Mouse (Mus musculus) layer of hippocampus, postnatal 10 days (tissue): ENCODE results near the gene Rtf2. TPM values are rescaled to one million over a fixed set of nuclear protein-coding genes. Genes with fewer than 3 reads are reported as not detected.

Experiments used
- DNase-seq, 2 experiments: peaks; one replicate each; pipeline ENCODE4 v3.0.0; 2021; ENCODE audit warnings: low spot score in 2 of 2
- long read RNA-seq: library from polyadenylated mRNA; stranded (forward); transcript quantifications from one replicate; pipeline ENCODE4 v2.0.0, GENCODE M21; 2023
- total RNA-seq, 2 experiments: library from RNA; stranded (reverse); gene quantifications; 2 replicates each; pipeline ENCODE4 v1.2.3; 2021

The Rtf2 gene
- 10 to 100 TPM; 58.4 to 59.6 TPM for total RNA-seq
- long read RNA-seq, transcript Rtf2-201 (9 exons, 2,173 nt): major isoform, 105 of 114 reads
- long read RNA-seq, partial matches to known transcripts: 5 of 114 reads
- long read RNA-seq, other reads (novel, unspliced or antisense): 4 of 114 reads

GRCm38 (mm10) chr2:172439843-172440639, at the start of gene Rtf2:
Gene Rtf2, plus strand, starts transcription at chr2:172440556.
- peak; percentile 100 for DNase-seq

GRCm38 (mm10) chr2:172392041-172392521, 48.3 kb upstream of the Rtf2 start:
- peak in 1 of 2 experiments; percentile 27 for DNase-seq

GRCm38 (mm10) chr2:172393391-172394051, 46.8 kb upstream of the Rtf2 start, which contains the start of gene Cass4:
Gene Cass4, plus strand, starts transcription at chr2:172393794.
- DNase-seq: no peak

GRCm38 (mm10) chr2:172394052-172394392, 46.3 kb upstream of the Rtf2 start:
- no peak for DNase-seq

- DNase-seq: no peak
Measured at GRCm38 (mm10) chr2:172394671-172395070, 45.7 kb upstream of the Rtf2 start.

- no peak for DNase-seq
Measured at GRCm38 (mm10) chr2:172395961-172396360, 44.4 kb upstream of the Rtf2 start.

GRCm38 (mm10) chr2:172399901-172400300, 40.5 kb upstream of the Rtf2 start:
- no peak for DNase-seq

GRCm38 (mm10) chr2:172401116-172401825, 39.1 kb upstream of the Rtf2 start:
- DNase-seq: no peak

- DNase-seq: no peak
Measured at GRCm38 (mm10) chr2:172404239-172404638, 36.1 kb upstream of the Rtf2 start.

GRCm38 (mm10) chr2:172405011-172405410, 35.3 kb upstream of the Rtf2 start:
- no peak for DNase-seq

- no peak for DNase-seq
Measured at GRCm38 (mm10) chr2:172406173-172406572, 34.2 kb upstream of the Rtf2 start.

GRCm38 (mm10) chr2:172407499-172407898, 32.9 kb upstream of the Rtf2 start:
- no peak for DNase-seq

GRCm38 (mm10) chr2:172410686-172411085, 29.7 kb upstream of the Rtf2 start:
- no peak for DNase-seq

- no peak for DNase-seq
Measured at GRCm38 (mm10) chr2:172411091-172411490, 29.3 kb upstream of the Rtf2 start.

GRCm38 (mm10) chr2:172412454-172412853, 27.9 kb upstream of the Rtf2 start:
- no peak for DNase-seq

- no peak for DNase-seq
Measured at GRCm38 (mm10) chr2:172413273-172413672, 27.1 kb upstream of the Rtf2 start.

- DNase-seq: no peak
Measured at GRCm38 (mm10) chr2:172413894-172414293, 26.5 kb upstream of the Rtf2 start.

- no peak for DNase-seq
Measured at GRCm38 (mm10) chr2:172416218-172416617, 24.1 kb upstream of the Rtf2 start.

- no peak for DNase-seq
Measured at GRCm38 (mm10) chr2:172416876-172417275, 23.5 kb upstream of the Rtf2 start.

- DNase-seq: no peak
Measured at GRCm38 (mm10) chr2:172418208-172418607, 22.1 kb upstream of the Rtf2 start.

- DNase-seq: no peak
Measured at GRCm38 (mm10) chr2:172430609-172431008, 9.7 kb upstream of the Rtf2 start.

GRCm38 (mm10) chr2:172433746-172434145, 6.6 kb upstream of the Rtf2 start:
- no peak for DNase-seq
